Mouse (Mus musculus): ENCODE measurements at regions not wholly inside any gene's neighbourhood (a gene's known extent, or its start where the extent isn't known, plus 50 kb on each side); places are given as distances from the start of the nearest gene placed in this dataset.

DNA sequence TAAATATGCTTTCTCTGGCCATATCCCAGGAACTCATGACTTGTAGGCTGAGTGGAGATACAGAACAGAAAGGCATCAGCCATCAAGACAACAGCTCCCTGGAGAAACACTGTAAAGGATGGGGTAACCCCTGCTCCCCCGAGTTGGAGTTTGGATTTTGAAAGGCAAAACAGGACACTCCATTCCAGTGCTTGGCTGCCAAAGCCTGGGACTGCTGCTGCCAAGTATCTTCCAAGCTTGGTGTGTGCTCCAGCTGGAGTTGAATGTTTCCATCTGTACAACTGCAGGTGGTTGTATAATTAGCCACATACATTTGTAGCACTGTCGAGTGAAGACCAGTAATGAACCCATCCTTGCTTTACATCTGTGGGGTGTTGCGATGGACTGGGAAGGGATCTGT is 62.1 kb downstream of the 4933412E24Rik start:
- DNase-seq (ENCODE audit: low spot score) = no peak

DNA sequence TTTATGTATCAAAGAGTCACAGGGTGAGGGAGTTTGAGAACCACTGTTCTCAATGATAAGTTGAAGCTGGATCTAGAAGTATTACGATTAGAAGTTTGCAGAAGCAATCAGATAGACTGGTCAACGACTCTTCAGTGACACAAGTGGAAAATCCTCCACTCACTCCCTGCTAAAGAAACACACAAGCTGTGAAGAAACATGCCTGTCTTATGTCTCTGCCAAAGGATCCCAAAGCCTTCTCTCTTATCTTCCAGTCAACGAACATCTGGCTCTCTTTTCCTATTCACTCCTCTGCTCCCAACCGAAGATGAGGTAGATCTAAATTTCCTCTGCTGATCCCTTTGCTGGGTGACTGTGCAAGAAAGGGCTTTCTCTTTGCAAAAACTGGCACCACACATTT is 62.6 kb downstream of the 4933412E24Rik start:
- no peak for DNase-seq (ENCODE audit: low spot score)

DNA sequence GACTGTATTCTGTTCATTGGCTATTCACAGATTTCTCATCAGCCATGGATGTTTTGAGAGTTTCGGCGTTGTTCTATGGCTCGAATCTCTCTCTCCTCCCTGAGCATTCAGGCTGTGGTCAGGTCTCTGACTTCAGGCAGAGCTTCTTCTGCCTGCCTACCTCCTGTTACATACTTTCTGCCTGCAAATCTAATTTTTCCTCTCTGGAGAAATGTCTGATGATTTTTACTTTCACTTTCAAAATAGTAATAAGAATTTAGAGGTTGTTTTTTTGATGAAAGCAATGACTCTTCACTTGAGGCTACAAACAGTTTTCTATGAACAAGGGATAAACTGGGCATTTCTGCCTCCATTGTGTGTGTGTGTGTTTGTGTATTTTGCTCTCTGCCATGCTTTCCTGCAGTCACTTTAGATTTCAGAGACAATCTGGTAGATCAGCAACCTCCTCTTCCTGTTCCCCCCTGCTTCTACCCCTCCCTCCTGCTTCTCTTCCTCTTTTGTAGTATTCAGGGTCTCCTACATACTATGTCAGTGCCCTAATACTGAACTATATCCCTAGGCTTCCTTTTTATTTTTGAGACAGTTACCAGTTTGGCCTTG is 65.7 kb downstream of the 4933412E24Rik start:
- DNase-seq (ENCODE audit: low spot score) = no peak

DNA sequence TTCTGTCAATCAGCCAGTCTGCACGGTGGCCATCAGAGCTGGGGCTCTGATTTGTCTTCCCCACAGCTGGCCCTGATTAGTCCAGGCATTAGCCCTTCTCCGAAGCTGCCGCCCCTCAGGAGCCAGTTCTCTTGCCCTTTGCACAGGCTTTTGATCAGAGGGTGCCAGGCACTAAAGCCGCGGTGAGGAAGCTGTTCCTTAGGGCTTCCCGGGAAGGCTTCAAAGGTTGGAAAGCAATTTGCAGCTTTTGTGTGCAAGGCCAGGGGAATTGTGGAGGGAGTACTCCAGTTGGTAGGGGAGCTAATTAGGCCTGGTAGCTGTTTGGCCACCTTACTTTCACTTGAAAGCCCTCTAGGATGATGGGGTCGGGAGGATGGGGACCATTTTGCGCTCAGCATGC is 71.2 kb downstream of the 4933412E24Rik start:
- DNase-seq (ENCODE audit: low spot score) = no peak

DNA sequence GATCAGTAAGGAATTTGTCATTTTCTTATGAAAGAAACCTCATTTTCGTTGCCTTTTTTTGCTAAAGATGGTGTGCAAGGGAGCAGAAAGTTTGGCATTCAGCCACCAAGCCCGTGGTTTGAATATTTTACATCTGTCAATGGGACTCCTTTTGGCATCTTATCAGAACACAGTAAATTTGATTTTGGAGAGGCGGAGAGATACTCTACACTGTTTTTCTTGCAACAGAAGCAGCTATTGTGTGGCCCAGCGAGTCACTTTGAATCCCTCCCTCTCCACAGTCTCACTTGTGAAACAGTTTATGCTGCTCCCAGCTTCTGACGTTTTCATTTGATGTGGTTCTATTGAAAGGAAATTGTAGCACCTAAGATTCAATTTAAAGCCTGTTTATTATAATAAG is 79.9 kb downstream of the 4933412E24Rik start:
- DNase-seq (ENCODE audit: low spot score) = no peak

DNA sequence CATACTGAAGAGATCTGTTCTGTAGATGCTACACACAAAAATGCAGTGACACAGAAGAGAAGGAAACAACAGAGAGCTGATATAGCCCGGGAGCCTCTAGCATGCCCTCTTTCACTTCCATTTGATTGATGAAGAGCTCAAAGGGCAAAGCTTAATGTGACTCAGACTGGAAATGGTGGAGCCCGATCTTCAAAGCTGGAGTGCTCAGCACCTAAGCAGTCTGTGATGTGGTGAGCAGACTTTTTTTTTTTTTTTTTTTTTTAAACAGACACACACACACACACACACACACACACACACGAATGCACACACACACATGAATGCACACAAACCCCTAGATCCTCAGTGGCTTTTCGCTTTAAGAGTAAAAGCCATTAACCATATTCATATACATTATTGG is 102.6 kb downstream of the 4933412E24Rik start:
- DNase-seq (ENCODE audit: low spot score) = no peak

DNA sequence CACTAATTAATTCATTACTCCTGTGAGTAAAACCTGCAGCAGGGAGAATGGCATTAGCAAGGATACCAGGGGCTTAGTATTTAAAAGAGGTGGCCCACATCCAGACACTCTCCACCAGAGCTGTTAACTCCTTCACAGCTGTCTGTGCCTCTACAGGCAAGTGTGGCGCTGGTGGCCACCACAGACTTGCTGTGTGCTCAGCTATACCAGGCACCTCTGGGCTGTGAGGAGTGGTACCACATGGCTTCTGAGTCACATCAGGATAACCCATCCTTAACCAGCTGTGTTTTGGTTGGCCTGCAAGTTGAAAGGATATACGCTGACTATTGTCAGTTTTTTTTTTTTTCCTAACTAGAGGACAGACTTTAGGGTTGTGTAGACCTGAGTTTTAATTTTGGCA is 108.1 kb downstream of the 4933412E24Rik start:
- no peak for DNase-seq (ENCODE audit: low spot score)

DNA sequence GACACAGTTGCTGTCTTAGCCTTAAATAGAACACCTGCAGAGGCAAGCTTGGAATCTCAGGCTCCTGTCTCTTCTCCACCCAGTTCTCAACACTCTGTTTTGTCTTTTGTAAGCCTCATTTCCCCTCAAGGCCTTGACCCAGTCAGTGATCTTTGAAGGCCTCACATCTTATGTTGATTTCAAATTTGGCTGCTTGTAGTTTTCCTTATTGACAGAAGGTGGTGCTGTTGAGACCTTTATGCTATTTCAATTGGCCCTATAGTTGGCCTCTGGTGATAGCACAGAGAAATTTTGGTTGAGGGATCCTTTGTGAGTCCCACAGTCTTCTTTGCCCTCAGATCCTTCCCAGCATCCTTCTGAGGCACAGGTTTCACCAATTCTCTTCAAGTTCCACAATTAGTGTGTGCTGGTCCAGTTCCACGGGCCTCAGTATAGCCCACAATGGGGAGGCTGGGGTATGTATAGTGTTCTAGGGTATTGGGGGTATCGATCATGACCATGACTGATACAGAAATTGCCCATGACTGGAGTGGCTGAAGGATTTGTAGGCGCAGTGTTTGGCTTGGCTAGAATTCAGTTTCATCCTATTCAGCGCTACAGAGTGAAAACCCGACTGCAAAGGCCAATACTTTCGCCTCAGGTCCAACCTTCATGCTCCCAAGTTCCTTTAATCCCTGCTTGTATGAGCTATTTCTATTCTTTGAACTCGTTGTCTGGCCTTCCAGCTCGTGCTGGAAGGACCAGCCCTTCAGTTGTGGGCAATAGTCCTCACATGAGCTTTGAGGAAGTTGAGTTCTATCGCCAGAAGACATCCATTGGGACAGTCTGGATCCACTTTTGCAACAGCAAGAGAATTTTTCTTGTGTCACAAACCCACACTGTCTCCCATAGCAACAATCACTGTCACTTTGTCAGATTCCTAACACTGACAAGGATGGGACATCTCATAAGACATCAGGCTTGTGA is 110.3 kb downstream of the 4933412E24Rik start:
- DNase-seq (ENCODE audit: low spot score) = no peak

DNA sequence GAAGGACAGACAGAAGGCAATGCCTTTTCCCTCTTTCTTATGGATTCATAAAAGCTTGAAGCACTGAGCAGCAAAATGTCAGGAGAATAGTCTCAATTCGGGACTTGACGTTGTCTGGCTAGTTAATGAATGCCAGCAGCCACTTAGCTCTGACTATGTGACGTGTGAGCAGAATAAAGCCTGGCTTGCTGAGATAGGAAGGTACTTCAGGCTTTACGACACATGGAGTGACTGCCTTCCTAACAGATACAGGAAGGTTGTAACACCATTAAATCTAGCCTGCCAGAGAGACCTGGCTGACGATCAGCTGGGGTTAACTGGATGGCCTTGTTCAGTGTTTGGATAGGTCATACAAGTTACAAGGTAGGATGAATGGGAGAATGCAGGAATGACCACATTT is 111.7 kb downstream of the 4933412E24Rik start:
- no peak for DNase-seq (ENCODE audit: low spot score)

DNA sequence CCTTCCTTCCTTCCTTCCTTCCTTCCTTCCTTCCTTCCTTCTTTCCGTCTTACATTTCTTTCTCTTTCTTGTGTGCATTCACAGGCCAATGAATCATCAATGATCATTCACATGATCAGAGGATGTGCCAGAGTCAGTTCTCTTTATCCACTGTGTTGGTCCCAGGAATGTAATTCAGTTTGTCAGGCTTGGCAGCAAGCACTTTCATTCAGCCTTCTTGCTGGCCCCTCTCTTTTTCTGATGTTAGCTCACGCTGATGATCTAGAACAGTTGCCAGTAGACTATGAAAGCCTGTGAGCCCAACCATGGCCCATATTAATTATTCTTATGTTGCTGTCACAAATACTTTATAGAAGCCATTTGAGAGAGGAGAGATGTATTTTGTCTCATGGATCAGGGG is 127.4 kb downstream of the 4933412E24Rik start:
- no peak for DNase-seq (ENCODE audit: low spot score)

DNA sequence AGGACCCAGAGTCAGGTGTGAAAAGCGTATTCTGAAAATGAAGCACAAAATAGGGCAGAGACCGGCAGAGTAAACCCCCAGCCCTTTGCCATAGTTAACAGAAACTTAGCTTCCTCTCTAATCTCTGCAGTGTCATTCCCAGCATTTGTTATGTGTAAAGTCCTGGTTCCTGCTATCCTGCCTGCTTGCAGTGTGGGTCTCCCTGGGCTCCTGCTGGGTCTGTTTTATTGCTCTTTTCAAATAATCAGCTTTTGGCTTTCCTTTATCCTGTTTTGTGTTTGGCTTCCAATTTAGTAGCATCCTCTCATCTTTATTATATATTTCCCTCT is 128.3 kb downstream of the 4933412E24Rik start:
- no peak for DNase-seq (ENCODE audit: low spot score)

DNA sequence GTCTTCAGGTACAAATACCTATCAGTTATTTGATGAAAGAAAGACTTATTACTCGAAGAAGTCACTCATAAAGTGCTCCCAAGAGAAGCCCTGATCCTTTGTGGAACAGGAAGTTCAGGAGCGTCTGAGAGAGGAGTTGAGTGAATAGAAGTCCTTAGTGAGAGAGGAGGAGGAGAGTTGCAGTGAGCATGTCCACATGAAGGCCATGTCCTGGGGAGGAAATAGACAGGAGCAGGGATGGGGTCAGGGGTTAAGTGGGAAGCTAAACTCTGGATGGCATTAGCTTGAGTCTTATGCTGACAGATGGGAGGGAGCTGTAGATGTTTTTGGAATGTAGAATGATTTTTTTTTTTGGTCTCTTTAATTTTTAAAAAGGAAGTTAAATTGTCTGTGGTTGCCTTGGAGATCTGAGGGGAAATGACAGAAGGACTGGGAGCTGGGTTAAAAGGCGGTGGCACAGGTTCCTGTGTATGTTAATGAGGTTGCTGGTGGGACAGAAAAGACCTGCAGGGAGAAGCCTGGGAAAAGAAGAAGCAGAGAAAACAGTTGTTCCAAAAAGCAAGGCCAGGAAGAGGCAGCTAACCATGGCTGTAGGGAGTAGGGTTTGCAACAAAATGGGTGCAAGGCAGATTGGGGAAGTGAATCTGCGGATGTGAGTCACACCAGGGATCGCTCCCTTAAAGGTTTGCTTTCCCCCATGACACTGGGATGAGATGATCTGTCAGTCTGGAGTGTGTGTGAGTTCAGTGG is 128.9 kb downstream of the 4933412E24Rik start:
- no peak for DNase-seq (ENCODE audit: low spot score)

DNA sequence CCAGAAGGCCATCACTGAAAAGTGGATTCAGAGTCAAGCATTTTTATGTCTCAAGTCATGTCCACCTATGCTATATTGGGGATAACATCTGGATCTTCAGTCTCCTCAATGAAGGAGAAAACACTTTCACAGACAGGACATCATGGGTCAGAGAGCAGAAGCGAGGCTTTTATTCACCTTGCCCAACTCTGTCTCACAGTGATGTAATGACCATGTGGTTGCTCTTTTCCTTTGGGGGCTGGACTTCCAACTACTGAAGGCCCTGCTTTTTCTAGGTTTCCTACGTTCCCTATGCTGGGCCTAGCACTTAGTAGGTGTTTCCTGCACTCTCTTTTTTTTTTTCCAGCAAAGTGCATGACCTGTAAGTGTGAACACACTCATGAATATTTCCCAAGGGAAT is 130.4 kb downstream of the 4933412E24Rik start:
- no peak for DNase-seq (ENCODE audit: low spot score)

DNA sequence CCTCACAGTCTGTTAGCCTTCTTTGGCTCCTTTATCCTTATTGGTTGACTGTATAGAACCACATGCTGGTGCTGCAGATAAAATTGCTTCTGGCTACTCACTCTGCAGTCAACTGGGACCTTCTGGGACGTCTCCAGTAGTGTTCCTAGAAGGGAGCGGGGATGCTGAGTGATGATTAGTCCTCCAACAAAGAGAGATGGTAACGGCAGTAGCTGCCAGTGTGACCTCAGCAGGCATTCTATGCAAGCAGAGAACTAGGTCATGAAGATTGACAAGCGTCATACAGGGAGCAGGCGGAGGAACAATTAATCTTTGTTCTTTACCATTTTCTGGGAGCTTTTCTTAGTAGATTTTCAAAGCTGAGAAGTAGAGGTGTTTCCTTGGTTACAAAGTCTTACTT is 134.0 kb downstream of the 4933412E24Rik start:
- no peak for DNase-seq (ENCODE audit: low spot score)

DNA sequence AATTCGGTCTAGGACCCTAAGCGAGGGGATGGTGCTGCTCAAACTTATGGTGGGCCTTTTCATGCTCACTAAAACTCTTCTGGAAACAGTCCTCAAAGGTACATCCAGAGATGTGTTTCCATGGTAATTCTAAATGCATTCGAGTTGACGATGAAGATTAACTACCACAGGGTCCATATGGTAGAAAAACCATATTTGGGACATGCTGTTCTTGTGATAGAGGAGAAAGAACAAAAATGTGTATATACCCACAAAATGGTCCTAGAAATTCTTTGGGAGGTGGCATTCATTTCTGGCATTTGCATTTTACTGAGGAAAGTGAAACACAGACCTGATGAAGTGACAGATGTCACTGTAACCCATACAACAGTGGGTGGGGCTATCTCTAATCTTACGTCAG is 136.0 kb downstream of the 4933412E24Rik start:
- no peak for DNase-seq (ENCODE audit: low spot score)

DNA sequence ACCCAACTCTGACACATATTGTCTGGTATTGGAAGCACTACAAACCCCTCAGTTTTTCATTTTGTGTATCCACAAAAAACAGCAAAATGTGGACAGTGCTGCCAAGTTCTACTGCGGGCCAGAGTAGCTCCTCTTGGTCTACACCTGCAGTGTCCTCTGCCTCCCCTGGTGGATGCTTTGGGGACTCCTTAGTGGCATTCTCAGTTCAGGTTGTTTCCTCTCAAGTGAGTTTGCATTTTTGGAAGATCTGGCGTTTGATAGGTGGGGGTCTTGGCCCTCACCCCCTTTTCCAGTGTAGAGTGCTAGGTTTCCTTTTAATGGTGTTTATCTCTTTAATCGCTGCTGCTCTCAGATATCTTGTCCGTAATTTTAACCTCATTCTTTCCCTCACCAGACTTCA is 137.1 kb downstream of the 4933412E24Rik start:
- no peak for DNase-seq (ENCODE audit: low spot score)

DNA sequence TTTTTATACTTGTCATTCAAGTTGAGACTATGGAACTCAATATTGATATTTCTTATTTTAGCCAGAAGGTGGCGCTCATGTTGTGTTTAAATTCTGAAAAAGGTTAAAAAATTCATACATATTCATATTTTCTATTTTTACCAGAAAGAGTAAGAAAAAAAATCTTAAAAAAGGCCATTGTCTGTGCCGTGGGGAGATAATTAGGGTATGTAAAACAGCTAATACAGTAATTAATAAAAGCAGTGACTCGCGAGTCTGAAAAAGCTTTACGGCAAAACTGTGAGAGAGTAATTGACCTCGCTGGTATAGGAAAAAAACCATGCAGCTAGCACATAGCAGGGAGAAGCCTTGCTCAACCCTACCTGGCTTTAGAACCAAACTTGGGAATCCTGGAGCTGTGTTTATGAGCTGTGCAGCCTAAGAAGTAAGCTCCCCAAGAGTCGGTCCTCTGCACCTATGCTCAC is 140.1 kb downstream of the 4933412E24Rik start:
- no peak for DNase-seq (ENCODE audit: low spot score)

DNA sequence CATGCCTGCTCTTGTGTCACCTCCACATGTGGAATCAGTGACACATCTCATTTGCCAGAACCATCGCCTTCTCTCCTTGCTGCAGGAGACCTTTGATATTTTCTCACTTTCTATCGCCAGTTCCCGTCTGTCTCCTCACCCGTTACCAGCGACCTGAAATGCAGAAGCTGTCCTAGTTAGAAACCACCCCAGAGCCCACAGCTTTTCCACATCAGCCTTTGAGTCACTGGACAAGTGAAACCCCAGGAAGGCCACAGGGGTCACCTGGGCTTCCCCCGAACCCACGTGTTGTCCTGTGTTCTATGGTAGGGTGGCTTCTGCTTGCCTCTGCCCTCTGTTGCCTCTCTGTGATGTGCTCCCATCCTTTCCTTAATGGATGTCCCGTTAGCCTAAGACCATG is 149.7 kb downstream of the 4933412E24Rik start:
- no peak for DNase-seq (ENCODE audit: low spot score)

DNA sequence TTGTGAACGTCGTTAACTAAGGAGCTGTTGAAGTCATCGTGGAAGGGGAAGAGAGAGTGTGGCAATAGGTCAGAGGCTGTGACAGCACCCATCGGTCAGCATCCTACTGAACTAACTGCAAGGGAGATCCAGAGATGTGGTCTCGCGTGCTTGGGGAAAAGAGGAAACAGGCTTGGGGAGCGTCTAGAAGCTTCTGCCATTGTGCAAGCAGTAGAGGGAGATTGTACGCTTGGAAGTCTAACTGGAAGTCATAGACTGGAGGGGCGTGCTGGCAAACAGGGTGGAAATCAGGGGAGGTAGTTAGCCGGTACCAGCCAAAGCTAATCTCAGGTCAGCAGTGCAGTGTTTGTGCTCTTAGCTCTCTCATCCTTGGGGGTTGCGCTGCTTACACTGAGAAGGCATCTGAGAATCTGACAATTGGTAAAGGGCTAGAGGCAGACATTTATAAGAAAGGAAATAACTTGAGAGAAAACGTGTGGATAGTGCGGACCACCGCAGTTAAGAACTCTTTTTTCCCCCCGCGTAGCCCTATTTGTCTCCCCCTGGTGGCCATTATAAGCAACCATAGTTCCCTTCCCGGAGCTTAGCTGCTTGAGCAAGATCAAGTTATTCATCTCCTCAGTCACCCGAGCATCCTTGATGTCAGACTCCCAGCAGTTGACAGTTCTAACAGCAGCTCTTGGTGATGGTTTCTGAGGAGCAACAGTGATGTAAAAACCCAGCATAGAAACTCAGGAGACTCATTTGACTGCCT is 151.5 kb downstream of the 4933412E24Rik start:
- DNase-seq (ENCODE audit: low spot score) = no peak

DNA sequence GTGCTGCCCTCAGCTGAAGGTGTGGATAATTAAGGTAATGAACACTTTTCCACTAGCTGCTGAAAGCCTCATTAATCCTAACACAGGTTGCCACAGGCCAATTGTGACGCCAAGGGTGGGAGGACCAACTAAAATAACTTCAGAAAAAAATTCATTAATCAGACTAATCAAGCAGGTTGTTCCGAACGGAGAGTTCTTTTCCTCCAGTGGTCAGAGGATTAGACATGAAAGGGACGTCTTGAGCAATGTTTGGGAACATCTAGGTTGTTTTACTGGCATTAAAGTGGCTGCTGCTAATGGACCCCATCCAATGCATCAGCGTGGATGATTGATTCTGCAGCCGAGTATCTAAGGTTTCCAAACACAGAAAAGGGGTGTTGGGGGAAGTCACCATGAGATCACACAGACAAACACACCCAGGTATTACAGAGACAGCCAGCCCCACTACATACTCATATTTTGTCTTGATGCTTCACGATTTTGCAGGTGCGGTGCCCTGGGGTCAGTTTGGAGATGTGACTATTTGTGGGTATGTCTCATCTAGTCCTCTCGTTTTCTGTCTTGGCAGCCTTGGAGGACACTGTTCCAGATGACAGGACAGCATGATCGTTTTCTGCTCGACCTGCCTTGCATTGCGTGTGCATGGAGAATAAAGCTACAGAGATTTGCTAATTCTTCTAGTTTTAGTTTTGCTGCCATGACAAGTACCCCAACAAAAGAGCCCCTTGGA is 164.0 kb downstream of the 4933412E24Rik start:
- DNase-seq (ENCODE audit: low spot score) = no peak

DNA sequence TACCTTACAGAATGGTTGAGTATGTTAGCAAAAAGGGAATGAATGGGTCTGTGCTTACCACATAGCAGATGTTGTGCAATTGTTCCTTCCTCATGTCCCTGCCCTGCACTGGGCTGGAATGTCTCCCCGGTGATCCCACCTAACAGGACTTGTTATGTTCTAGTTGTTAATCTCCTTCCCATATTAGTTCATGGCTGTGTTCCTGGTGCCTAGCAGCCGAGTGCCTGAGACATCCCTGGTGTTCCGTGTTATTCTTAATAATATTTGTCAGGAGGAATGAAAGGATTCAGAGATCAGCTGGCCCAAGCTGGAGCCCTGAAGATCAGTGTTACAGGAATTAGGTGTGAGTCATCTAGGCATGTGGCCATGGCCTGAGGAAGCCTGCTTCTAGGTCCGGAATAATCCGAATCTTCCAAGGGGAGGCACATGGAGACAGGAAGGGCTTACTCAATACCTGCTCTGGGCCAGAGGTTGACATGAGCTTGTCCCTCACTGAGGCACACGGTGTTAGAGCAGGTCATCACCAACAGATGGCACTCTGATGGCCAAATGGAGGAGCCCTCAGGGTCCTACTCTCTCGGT is 171.2 kb downstream of the 4933412E24Rik start:
- no peak for DNase-seq (ENCODE audit: low spot score)

All from spleen, adult 12 weeks (tissue).